In the genomic region with DNA sequence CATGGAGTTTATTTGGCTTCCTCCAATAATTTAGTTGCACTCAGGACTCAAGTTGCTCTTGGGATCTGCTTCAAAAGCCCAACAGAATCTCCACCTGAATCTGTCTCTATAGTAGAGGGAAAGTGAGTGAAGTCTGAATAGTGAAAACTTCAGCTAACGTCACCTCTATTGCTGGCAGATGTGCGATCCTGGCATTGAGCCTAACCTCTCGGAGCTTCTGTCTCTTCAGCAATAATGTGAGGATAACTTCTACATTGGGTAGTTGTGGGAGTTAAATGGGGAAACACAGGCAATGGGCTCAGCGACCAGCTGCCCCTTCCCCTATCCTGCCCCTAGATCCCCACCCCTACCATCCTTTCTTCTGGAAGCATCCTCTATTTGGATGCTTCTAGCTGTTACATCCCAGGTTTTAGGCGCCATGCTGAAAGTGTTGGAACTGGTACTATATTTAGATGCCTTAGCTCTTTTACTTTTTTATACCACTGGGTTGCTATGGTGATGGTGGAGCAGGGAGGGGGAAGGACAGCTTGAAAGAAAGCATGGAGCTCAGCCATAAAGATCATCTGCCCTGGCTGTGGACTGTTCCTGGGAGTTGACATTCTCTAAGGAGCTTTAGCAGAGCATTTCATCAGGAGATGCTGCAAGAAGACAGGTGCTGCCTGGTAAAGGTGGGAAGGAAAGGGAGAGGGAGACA, we compare ENCODE assay signal across 9 mouse cellular contexts.
DNase-seq lines count a peak whose midpoint lies in the region; ATAC-seq and TF ChIP-seq lines count a peak whose summit lies in the region.
"Had no signal": no experiment of that assay in that cellular context is flagged by ENCODE, and none has a peak within 500 bp of the region (broad histone marks: within the 10 kb centered on the region; RNA-seq: fewer than 3 reads in every experiment).

No protein-coding gene starts in this region.

- no peaks in the 10 kb centered on the region for H3K4me1 ChIP-seq in lung, embryonic 14.5 days (ENCODE audit: insufficient read depth)
- H3K4me1 ChIP-seq in forebrain, embryonic 16.5 days (replicated peaks; ENCODE audit: control insufficient read depth, insufficient read depth, low read length) = peaks cover 29% of the 10 kb centered on the region

- 55% methylated on average over 5 of the region's 5 CpGs for WGBS in lung, embryonic 14.5 days
- WGBS in forebrain, embryonic 16.5 days = 43% methylated on average over 5 of the region's 5 CpGs

- no peak for ATAC-seq in lung, embryonic 14.5 days (ENCODE audit: insufficient read depth)
- peak; percentile 88 for ATAC-seq in forebrain, embryonic 16.5 days
- ATAC-seq in monocyte, adult 5-6 weeks (replicated peaks; ENCODE audit: insufficient number of reproducible peaks, low FRiP score, low TSS enrichment, poor library complexity, severe bottlenecking) = no peak

- H3K36me3 ChIP-seq in lung, embryonic 14.5 days (ENCODE audit: insufficient read depth) = no peaks in the 10 kb centered on the region
- H3K36me3 ChIP-seq in forebrain, embryonic 16.5 days (ENCODE audit: control insufficient read depth, insufficient read depth) = no peaks in the 10 kb centered on the region

- H3K27me3 ChIP-seq in lung, embryonic 14.5 days (ENCODE audit: insufficient read depth, low read length) = no peaks in the 10 kb centered on the region
- H3K27me3 ChIP-seq in forebrain, embryonic 16.5 days (replicated peaks; ENCODE audit: control insufficient read depth, insufficient read depth, low read length) = no peaks in the 10 kb centered on the region

- H3K9ac ChIP-seq in lung, embryonic 14.5 days = no peak overlapping the region
- H3K9ac ChIP-seq in forebrain, embryonic 16.5 days (replicated peaks; ENCODE audit: low read depth, low read length) = no peak overlapping the region

- H3K27ac ChIP-seq in lung, embryonic 14.5 days (ENCODE audit: low read depth) = no peak overlapping the region
- H3K27ac ChIP-seq in forebrain, embryonic 16.5 days (ENCODE audit: low read length) = peak overlapping the region; percentile 87

- TF ChIP-seq CTCF in lung, embryonic 14.5 days (IDR thresholded peaks at IDR 0.05; ENCODE audit: low read depth) = no peak

- DNase-seq in lung, embryonic 14.5 days = peak; percentile 9
- no peak for DNase-seq in lung, postnatal 14 days
- peak; percentile 84 for DNase-seq in left cerebral cortex, adult 11 months (ENCODE audit: low spot score)
- DNase-seq in right cerebral cortex, postnatal 36 days (ENCODE audit: low spot score in 2 of 2) = peak; percentile 73 to 85
- DNase-seq in thymus, adult 18-20 months = no peak
- no peak for DNase-seq in adrenal gland, adult 2 months
- DNase-seq: kidney, adult 11 months had no signal

- no peak overlapping the region for H3K4me3 ChIP-seq in lung, embryonic 14.5 days (ENCODE audit: low read depth, low read length)
- no peak overlapping the region for H3K4me3 ChIP-seq in forebrain, embryonic 16.5 days (replicated peaks; ENCODE audit: low read length)

- H3K4me2 ChIP-seq in lung, embryonic 14.5 days = no peak overlapping the region
- peak overlapping the region; percentile 41 for H3K4me2 ChIP-seq in forebrain, embryonic 16.5 days (ENCODE audit: low read length)

- H3K9me3 ChIP-seq in lung, embryonic 14.5 days (ENCODE audit: low read depth, low read length) = no peaks in the 10 kb centered on the region
- H3K9me3 ChIP-seq in forebrain, embryonic 16.5 days (ENCODE audit: control insufficient read depth, low read length) = no peaks in the 10 kb centered on the region

Comparison
In these comparisons a context has a peak if more than half of its experiments do, and no peak if none do; other contexts are left out.
1. DNase-seq: peak in lung, embryonic 14.5 days (single experiment), left cerebral cortex, adult 11 months (single experiment) and right cerebral cortex, postnatal 36 days (2 of 2); none in lung, postnatal 14 days (single experiment), thymus, adult 18-20 months (0 of 2) and adrenal gland, adult 2 months (single experiment).